ENCODE assay signal across 9 mouse cellular contexts in the genomic region with DNA sequence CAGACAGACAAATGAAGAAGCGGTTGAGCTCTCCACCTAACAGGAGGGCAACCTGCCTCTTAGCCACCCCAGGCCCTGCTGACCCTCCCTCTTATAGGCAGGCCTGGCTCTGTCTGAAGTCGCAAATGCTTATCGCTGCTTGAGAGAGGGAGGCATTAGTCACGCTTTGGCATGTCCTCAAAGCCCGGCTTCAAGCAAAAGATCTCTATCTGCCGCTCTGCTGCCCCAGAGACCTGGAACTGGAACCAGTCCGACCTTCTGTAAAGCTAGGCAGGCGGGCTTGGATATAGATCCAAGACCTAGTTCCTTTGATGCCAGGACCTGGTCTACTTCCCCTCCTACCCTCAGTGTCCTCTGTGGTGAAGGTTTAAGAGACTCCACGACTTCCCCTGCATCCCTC. TPM values are rescaled to one million over a fixed set of nuclear protein-coding genes. Genes with fewer than 3 reads are reported as not detected.
DNase-seq lines count a peak whose midpoint lies in the region; ATAC-seq and TF ChIP-seq lines count a peak whose summit lies in the region.
"Had no signal": no experiment of that assay in that cellular context is flagged by ENCODE, and none has a peak within 500 bp of the region (broad histone marks: within the 10 kb centered on the region; RNA-seq: fewer than 3 reads in every experiment).

No protein-coding gene starts in this region.

- no peak overlapping the region; the same call in 1 of the 2 replicates for H3K9ac ChIP-seq in midbrain, embryonic 13.5 days (replicated peaks)
- H3K9ac ChIP-seq in midbrain, embryonic 14.5 days (replicated peaks; ENCODE audit: low read length), result no peak overlapping the region
- H3K9ac ChIP-seq in stomach, postnatal 0 days (ENCODE audit: low read length), result peak overlapping the region; percentile 27; the same call in 1 of the 2 replicates
- H3K9ac ChIP-seq: limb, embryonic 12.5 days had no signal

- peak overlapping the region; percentile 71 for H3K27ac ChIP-seq in gastrocnemius, adult 2 months
- H3K27ac ChIP-seq in midbrain, embryonic 13.5 days, result no peak overlapping the region
- H3K27ac ChIP-seq in midbrain, embryonic 14.5 days (replicated peaks; ENCODE audit: low read depth, low read length), result no peak overlapping the region
- peak overlapping the region; percentile 9 for H3K27ac ChIP-seq in cerebellum, adult 2 months (ENCODE audit: insufficient read depth, low read length)
- peak overlapping the region; percentile 30; the same call in 1 of the 2 replicates for H3K27ac ChIP-seq in stomach, postnatal 0 days (replicated peaks)

- TF ChIP-seq EP300 in stomach, postnatal 0 days (optimal IDR thresholded peaks at IDR 0.05), result no peak

- no peaks in the 10 kb centered on the region for H3K27me3 ChIP-seq in midbrain, embryonic 13.5 days
- no peaks in the 10 kb centered on the region for H3K27me3 ChIP-seq in midbrain, embryonic 14.5 days (ENCODE audit: control insufficient read depth, insufficient read depth, low read length)
- H3K27me3 ChIP-seq in cerebellum, adult 2 months (ENCODE audit: control insufficient read depth, insufficient read depth, low read length), result no peaks in the 10 kb centered on the region
- no peaks in the 10 kb centered on the region for H3K27me3 ChIP-seq in stomach, postnatal 0 days (ENCODE audit: control insufficient read depth, insufficient read depth, low read length)

- TF ChIP-seq CTCF in gastrocnemius, adult 2 months (IDR thresholded peaks at IDR 0.05), result no peak
- TF ChIP-seq CTCF in cerebellum, adult 2 months (IDR thresholded peaks at IDR 0.05; ENCODE audit: borderline replicate concordance, insufficient read depth, low read depth, low read length), result no peak
- TF ChIP-seq CTCF in stomach, postnatal 0 days (IDR thresholded peaks at IDR 0.05; ENCODE audit: low read depth), result no peak

- peaks cover 5% of the 10 kb centered on the region; the same call in 1 of the 2 replicates for H3K4me1 ChIP-seq in midbrain, embryonic 13.5 days (replicated peaks)
- 0 out of 2 replicates have a peak, but pooled peaks cover 4% of the 10 kb centered on the region for H3K4me1 ChIP-seq in midbrain, embryonic 14.5 days (ENCODE audit: control insufficient read depth, insufficient read depth, low read length)
- peaks cover 29% of the 10 kb centered on the region for H3K4me1 ChIP-seq in cerebellum, adult 2 months (ENCODE audit: control insufficient read depth, insufficient read depth, low read length)
- H3K4me1 ChIP-seq in stomach, postnatal 0 days (replicated peaks; ENCODE audit: control insufficient read depth, insufficient read depth), result 0 out of 2 replicates have a peak, but pooled peaks cover 4% of the 10 kb centered on the region

- H3K4me3 ChIP-seq in gastrocnemius, adult 2 months, result no peak overlapping the region
- H3K4me3 ChIP-seq in midbrain, embryonic 13.5 days (replicated peaks), result no peak overlapping the region
- no peak overlapping the region for H3K4me3 ChIP-seq in midbrain, embryonic 14.5 days (replicated peaks; ENCODE audit: low read depth, low read length)
- no peak overlapping the region for H3K4me3 ChIP-seq in cerebellum, adult 2 months (replicated peaks; ENCODE audit: insufficient read depth, low read depth, low read length)
- H3K4me3 ChIP-seq in stomach, postnatal 0 days (ENCODE audit: low read depth, low read length), result no peak overlapping the region
- H3K4me3 ChIP-seq: limb, embryonic 12.5 days had no signal

- no peak overlapping the region for H3K4me2 ChIP-seq in midbrain, embryonic 13.5 days (replicated peaks)
- H3K4me2 ChIP-seq in midbrain, embryonic 14.5 days (ENCODE audit: low read length), result no peak overlapping the region
- no peak overlapping the region for H3K4me2 ChIP-seq in stomach, postnatal 0 days (replicated peaks; ENCODE audit: low read depth)
- H3K4me2 ChIP-seq: limb, embryonic 12.5 days had no signal

- no peak for DNase-seq in gastrocnemius, adult 2 months
- DNase-seq in gastrocnemius, adult 8-10 months (ENCODE audit: low spot score in 2 of 2), result no peak
- no peak for DNase-seq in midbrain, embryonic 14.5 days
- peak; percentile 79 to 90 for DNase-seq in cerebellum, adult 2 months
- DNase-seq in stomach, postnatal 0 days (ENCODE audit: low spot score), result peak; percentile 37

- 55% methylated on average over 9 of the region's 9 CpGs for WGBS in midbrain, embryonic 13.5 days
- WGBS in midbrain, embryonic 14.5 days, result 47% methylated on average over 9 of the region's 9 CpGs
- WGBS in cerebellum, adult 2 months, result 19% methylated on average over 9 of the region's 9 CpGs
- WGBS in stomach, postnatal 0 days, result 46% methylated on average over 9 of the region's 9 CpGs

- no peak for TF ChIP-seq POLR2A in cerebellum, adult 2 months (IDR thresholded peaks at IDR 0.05; ENCODE audit: borderline replicate concordance, insufficient read depth, low read length)

- no peaks in the 10 kb centered on the region for H3K9me3 ChIP-seq in midbrain, embryonic 13.5 days
- no peaks in the 10 kb centered on the region for H3K9me3 ChIP-seq in midbrain, embryonic 14.5 days (ENCODE audit: control insufficient read depth, low read length)
- no peaks in the 10 kb centered on the region for H3K9me3 ChIP-seq in stomach, postnatal 0 days (ENCODE audit: control insufficient read depth, low read length)
- H3K9me3 ChIP-seq: limb, embryonic 12.5 days had no signal

- H3K36me3 ChIP-seq in midbrain, embryonic 13.5 days, result no peaks in the 10 kb centered on the region
- H3K36me3 ChIP-seq in midbrain, embryonic 14.5 days (ENCODE audit: control insufficient read depth, insufficient read depth, low read length), result no peaks in the 10 kb centered on the region
- H3K36me3 ChIP-seq in stomach, postnatal 0 days (ENCODE audit: control insufficient read depth, insufficient read depth, low read length), result no peaks in the 10 kb centered on the region
- H3K36me3 ChIP-seq: limb, embryonic 12.5 days had no signal

- intact Hi-C loops in gastrocnemius, adult 2 months (cut with DNase I), result no loop called here

- ATAC-seq in midbrain, embryonic 13.5 days, result peak; percentile 40; the same call in 1 of the 2 replicates
- no peak for ATAC-seq in midbrain, embryonic 14.5 days (ENCODE audit: low FRiP score, low TSS enrichment)
- 0 out of 2 replicates have a peak, but pooled peaks have one; percentile 8 for ATAC-seq in stomach, postnatal 0 days (ENCODE audit: low FRiP score, low TSS enrichment)
- ATAC-seq in activated CD4-positive, CD25-positive, alpha-beta regulatory T cell, adult 4 months, result no peak
- ATAC-seq in erythroblast, adult 5-6 weeks (replicated peaks; ENCODE audit: low FRiP score, poor library complexity, severe bottlenecking), result no peak

RNA-seq across cellular contexts. Expression of gene Zdhhc7, which starts 29.0 kb away (rescaled TPM):
- 10 to 100 TPM; 23.9 to 27.6 TPM for total RNA-seq in gastrocnemius, adult 2 months (2021)
- 10 to 100 TPM; 24.3 to 30.3 (median 27.0) TPM for total RNA-seq in gastrocnemius, adult 8-10 months (2022)
- polyA plus RNA-seq in midbrain, embryonic 13.5 days (2015; fragmentation: Nextera tagmentation; extraction: Ambion mirVana), result 28.3 and 30.2 TPM in 2 replicates
- 22.3 and 26.7 TPM in 2 replicates for polyA plus RNA-seq in midbrain, embryonic 14.5 days (2014; fragmentation: Nextera tagmentation; extraction: Ambion mirVana)
- polyA plus RNA-seq in cerebellum, adult 2 months (2012; rRNA removed), result 34.7 and 39.3 TPM in 2 replicates
- polyA plus RNA-seq in stomach, postnatal 0 days (2015; fragmentation: Nextera tagmentation; extraction: Ambion mirVana), result 24.3 and 24.4 TPM in 2 replicates
- polyA plus RNA-seq in activated CD4-positive, CD25-positive, alpha-beta regulatory T cell, adult 4 months (2017; shearing (Covaris generic)), result 1 to 10 TPM; 4.9 to 5.5 TPM
- total RNA-seq in erythroblast, adult 5-6 weeks (2015; ENCODE audit: low replicate concordance), result 0.38 and 5.4 TPM in 2 replicates
- 8.0 and 9.2 TPM in 2 replicates for total RNA-seq in erythroblast, adult 5-6 weeks (2017; ENCODE audit: low replicate concordance)

RNA-seq across cellular contexts. Expression of gene 6430548M08Rik, which starts 41.7 kb away (rescaled TPM):
- 10 to 100 TPM; 26.5 to 30.0 TPM for total RNA-seq in gastrocnemius, adult 2 months (2021)
- 10 to 100 TPM; 24.5 to 33.0 (median 25.0) TPM for total RNA-seq in gastrocnemius, adult 8-10 months (2022)
- polyA plus RNA-seq in midbrain, embryonic 13.5 days (2015; fragmentation: Nextera tagmentation; extraction: Ambion mirVana), result 23.1 and 23.3 TPM in 2 replicates
- polyA plus RNA-seq in midbrain, embryonic 14.5 days (2014; fragmentation: Nextera tagmentation; extraction: Ambion mirVana), result 35.5 and 38.8 TPM in 2 replicates
- polyA plus RNA-seq in cerebellum, adult 2 months (2012; rRNA removed), result 175 and 188 TPM in 2 replicates
- 13.2 and 13.8 TPM in 2 replicates for polyA plus RNA-seq in stomach, postnatal 0 days (2015; fragmentation: Nextera tagmentation; extraction: Ambion mirVana)
- polyA plus RNA-seq in activated CD4-positive, CD25-positive, alpha-beta regulatory T cell, adult 4 months (2017; shearing (Covaris generic)), result not detected
- total RNA-seq in erythroblast, adult 5-6 weeks (2015; ENCODE audit: low replicate concordance), result 10.0 and 11.0 TPM in 2 replicates
- total RNA-seq in erythroblast, adult 5-6 weeks (2017; ENCODE audit: low replicate concordance), result 16.4 and 23.5 TPM in 2 replicates

Comparison
In these comparisons a context has a peak if more than half of its experiments do, and no peak if none do; other contexts are left out.
1. ATAC-seq: peak in midbrain, embryonic 13.5 days (single experiment) and stomach, postnatal 0 days (single experiment); none in midbrain, embryonic 14.5 days (single experiment), activated CD4-positive, CD25-positive, alpha-beta regulatory T cell, adult 4 months (single experiment) and erythroblast, adult 5-6 weeks (single experiment).
2. DNase-seq: peak in cerebellum, adult 2 months (2 of 2) and stomach, postnatal 0 days (single experiment); none in gastrocnemius, adult 2 months (single experiment), gastrocnemius, adult 8-10 months (0 of 2) and midbrain, embryonic 14.5 days (single experiment).
3. H3K27ac ChIP-seq: peak in gastrocnemius, adult 2 months (single experiment), cerebellum, adult 2 months (single experiment) and stomach, postnatal 0 days (single experiment); none in midbrain, embryonic 13.5 days (single experiment) and midbrain, embryonic 14.5 days (single experiment).
4. RNA of gene 6430548M08Rik, which starts 41.7 kb away (polyA plus RNA-seq): 175 to 188 TPM in cerebellum, adult 2 months, 35.5 to 38.8 TPM in midbrain, embryonic 14.5 days, 23.1 to 23.3 TPM in midbrain, embryonic 13.5 days and 13.2 to 13.8 TPM in stomach, postnatal 0 days; not detected in activated CD4-positive, CD25-positive, alpha-beta regulatory T cell, adult 4 months; every median in the first group is over 10 times any median in the second.